Mouse (Mus musculus): ENCODE measurements around the gene Hc. TPM values are rescaled to one million over a fixed set of nuclear protein-coding genes. Genes with fewer than 3 reads are reported as not detected.

Gene Hc
- total RNA-seq, 2 experiments from 2014 or later, result 0.37 to 0.45 TPM

DNA sequence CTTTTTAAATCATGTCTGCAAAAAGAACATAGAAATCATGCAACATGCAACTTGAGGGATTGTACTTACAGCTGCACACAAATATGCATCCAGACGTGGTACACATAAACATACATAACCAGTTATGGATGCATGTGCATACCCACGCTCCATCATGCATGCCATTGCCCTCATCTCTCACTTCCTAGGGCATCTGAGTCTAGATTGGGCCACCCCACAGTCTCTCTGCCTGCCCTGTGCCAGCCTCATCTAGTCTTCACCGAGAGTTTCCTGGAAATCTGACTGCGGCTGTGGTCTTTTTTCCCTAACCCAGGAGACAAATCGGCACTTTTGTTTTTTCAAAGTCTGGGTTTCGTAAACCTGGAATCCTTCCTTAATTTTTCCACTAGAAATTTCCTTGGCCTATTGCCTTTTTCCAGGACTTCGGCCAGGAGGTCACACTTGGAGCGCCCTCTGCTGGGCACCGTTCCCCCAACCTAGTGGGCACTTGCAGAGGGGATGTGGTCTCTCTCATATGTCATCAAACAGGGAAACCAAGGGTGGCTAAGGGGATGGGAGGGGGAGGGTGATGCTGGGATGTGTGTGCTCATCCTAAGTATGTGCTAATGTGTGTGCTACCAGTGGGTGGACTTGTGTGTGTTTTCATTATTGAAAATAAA is 91.0 kb downstream of the Hc start:
- peak; percentile 67 for TF ChIP-seq CTCF (IDR thresholded peaks at IDR 0.05)
- Histone ChIP-seq H3K27ac (no peak overlapping the region), H3K4me3 (no peak overlapping the region)
- intact Hi-C loops (cut with DNase I), result no loop called here
- DNase-seq (ENCODE audit: extremely low spot score in 1 of 2, low spot score in 2 of 2), result peak; percentile 23 to 47

GRCm38 (mm10) chr2:34969166-34969565 is 92.1 kb downstream of the Hc start:
- TF ChIP-seq CTCF (IDR thresholded peaks at IDR 0.05), result no peak
- no peak overlapping the region for H3K4me3 ChIP-seq
- no peak for DNase-seq (ENCODE audit: extremely low spot score in 1 of 2, low spot score in 2 of 2)
- H3K27ac ChIP-seq, result no peak overlapping the region
- intact Hi-C loops (cut with DNase I), result no loop called here

GRCm38 (mm10) chr2:34966243-34966934 is 94.8 kb downstream of the Hc start:
- DNase-seq (ENCODE audit: extremely low spot score in 1 of 2, low spot score in 2 of 2), result no peak
- intact Hi-C loops (cut with DNase I), result no loop called here
- Histone ChIP-seq H3K4me3 (no peak overlapping the region), H3K27ac (no peak overlapping the region)
- no peak for TF ChIP-seq CTCF (IDR thresholded peaks at IDR 0.05)

DNA sequence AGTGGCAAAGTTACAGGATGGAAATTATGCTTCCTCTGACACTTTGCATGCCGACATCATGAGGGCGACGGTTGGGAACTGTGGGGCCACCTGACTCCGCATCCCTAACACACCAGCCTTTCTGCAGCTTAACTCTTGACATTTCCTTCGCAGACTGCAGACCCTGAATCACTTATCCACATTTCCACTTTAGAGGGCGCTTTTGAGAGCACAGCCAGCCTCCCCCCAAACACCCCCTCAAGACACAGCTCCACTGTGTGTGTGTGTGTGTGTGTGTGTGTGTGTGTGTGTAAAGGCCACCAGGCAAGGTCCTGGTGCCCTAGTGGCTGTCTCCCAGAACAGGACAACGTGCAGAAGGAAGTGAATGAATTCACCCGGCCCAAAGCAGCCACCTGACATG is 95.4 kb downstream of the Hc start:
- no peak for TF ChIP-seq CTCF (IDR thresholded peaks at IDR 0.05)
- intact Hi-C loops (cut with DNase I), result no loop called here
- no peak overlapping the region for H3K4me3 ChIP-seq

DNA sequence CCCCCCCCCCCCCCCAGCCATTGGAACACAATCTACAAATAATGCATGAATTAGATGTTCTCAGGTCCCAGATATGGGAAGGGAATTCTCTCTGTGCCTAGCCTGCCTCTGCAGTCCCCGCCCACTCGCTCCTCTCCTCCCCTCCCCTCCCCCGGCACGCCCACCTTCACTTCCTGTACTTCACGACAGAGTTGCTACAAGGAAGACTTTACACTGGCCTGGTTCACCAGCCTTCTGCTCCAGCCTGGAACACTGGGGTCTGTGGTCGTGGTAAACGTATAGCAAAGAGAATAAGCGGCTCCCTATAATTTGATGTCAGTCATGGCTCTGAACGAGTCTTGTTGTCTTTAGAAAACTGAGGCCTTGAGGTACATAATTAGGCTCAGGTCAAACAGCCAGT is 95.9 kb downstream of the Hc start:
- no peak for TF ChIP-seq CTCF (IDR thresholded peaks at IDR 0.05)
- intact Hi-C loops (cut with DNase I), result no loop called here
- DNase-seq (ENCODE audit: extremely low spot score in 1 of 2, low spot score in 2 of 2), result no peak
- H3K27ac ChIP-seq, result no peak overlapping the region
- no peak overlapping the region for H3K4me3 ChIP-seq

More for the DNA sequence above, 95.4 kb downstream of the Hc start:
- DNase-seq (ENCODE audit: extremely low spot score in 1 of 2, low spot score in 2 of 2), result no peak
- no peak overlapping the region for H3K27ac ChIP-seq

GRCm38 (mm10) chr2:34964651-34965050 is 96.6 kb downstream of the Hc start:
- no peak for DNase-seq (ENCODE audit: extremely low spot score in 1 of 2, low spot score in 2 of 2)
- intact Hi-C loops (cut with DNase I), result no loop called here
- Histone ChIP-seq H3K27ac (no peak overlapping the region), H3K4me3 (no peak overlapping the region)
- TF ChIP-seq CTCF (IDR thresholded peaks at IDR 0.05), result no peak

DNA sequence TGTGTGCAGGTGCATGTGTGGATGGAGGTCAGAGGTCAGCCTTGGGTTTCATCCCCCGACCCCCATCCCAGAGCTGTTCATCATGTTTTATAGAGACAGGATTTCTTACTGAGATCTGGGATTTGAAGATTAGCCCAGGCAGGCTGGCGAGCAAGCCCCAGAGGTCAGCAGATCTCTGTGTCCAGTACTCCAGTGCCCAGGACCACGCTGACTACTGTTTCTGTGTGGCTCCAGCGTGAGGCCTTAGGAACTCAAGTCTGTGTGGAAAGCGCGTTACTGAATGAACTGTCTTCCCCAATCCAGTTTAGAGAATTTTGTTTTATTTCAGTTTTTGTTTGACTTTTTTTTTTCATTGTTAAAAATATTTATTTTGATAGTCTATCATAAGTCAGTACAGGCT is 97.0 kb downstream of the Hc start:
- no peak for TF ChIP-seq CTCF (IDR thresholded peaks at IDR 0.05)
- intact Hi-C loops (cut with DNase I), result no loop called here

DNA sequence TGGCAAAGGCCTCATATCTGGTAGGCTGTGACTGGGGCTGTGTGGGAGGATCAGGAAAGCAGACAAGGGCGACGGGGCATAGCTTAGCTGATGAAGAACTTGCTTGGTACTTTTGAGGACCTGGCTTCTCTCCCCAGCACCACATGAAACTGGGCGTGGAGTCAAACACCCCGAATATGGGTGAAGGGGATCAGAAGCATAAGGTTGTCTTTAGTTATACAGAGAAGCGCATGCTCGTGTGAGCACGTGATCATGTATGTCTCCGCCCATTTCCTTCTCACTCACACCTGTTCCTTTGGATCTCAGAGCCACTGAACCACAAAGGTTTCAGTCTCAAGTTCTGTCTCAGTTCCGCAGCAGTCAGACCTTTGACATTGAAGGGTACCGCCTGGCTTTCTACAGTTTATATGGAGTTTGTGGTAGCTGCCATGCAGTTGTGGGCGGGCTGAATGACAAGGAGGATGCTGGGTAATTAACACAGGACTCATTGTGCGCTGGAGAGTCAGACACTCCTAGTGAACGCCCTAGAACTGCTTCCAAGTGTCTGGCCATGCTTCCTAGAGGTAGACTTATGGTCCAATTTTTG is 97.8 kb downstream of the Hc start:
- Histone ChIP-seq H3K27ac (no peak overlapping the region), H3K4me3 (no peak overlapping the region)
- TF ChIP-seq CTCF (IDR thresholded peaks at IDR 0.05), result no peak
- intact Hi-C loops (cut with DNase I), result no loop called here
- DNase-seq (ENCODE audit: extremely low spot score in 1 of 2, low spot score in 2 of 2), result no peak

More for the DNA sequence above, 97.0 kb downstream of the Hc start:
- Histone ChIP-seq H3K4me3 (no peak overlapping the region), H3K27ac (no peak overlapping the region)
- DNase-seq (ENCODE audit: extremely low spot score in 1 of 2, low spot score in 2 of 2), result no peak

DNA sequence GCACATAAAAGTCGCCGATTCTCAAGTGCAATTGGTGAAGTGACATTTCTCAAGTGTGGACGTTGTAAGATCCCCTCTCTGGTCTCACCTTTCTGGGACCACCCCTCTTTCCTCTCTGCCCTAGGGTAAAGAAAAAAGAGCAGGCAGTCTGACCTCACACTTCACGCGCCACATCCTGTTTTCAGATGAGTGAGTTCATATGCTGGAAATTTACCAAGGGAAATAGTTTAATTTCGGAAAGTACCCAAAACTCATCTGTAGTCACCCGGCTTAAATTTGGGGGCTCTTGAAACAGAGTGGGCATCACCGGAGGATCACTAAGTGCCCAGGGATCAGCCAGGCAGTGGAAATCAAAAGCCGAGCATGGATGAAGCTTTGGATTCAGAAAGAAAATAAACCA is 98.3 kb downstream of the Hc start:
- no peak for TF ChIP-seq CTCF (IDR thresholded peaks at IDR 0.05)
- intact Hi-C loops (cut with DNase I), result no loop called here
- H3K4me3 ChIP-seq, result no peak overlapping the region
- H3K27ac ChIP-seq, result no peak overlapping the region
- no peak for DNase-seq (ENCODE audit: extremely low spot score in 1 of 2, low spot score in 2 of 2)

DNA sequence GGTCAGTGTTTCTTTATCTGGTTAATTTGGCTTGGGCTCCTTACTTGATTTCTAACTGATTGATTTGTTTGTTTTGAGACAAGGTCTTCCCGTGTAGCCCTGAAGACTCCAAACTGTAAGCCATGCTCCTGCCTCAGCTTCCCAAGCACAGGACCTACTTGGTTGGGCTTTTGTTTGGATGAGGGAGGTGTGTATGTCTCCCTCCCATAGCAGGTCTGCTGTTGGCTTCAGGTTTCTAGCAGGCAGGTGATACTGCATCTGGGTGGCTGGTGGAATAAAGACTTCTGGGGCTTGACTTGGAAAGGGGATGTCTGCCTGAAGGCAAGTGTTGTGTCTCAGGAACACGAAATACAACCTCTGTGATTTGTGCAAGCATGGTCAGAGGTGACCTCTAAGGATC is 99.0 kb downstream of the Hc start:
- no peak for TF ChIP-seq CTCF (IDR thresholded peaks at IDR 0.05)
- no peak for DNase-seq (ENCODE audit: extremely low spot score in 1 of 2, low spot score in 2 of 2)
- intact Hi-C loops (cut with DNase I), result no loop called here
- no peak overlapping the region for H3K27ac ChIP-seq
- H3K4me3 ChIP-seq, result no peak overlapping the region

- intact Hi-C loops (cut with DNase I), result no loop called here
- Histone ChIP-seq H3K4me3 (peak within 1 kb of the TSS; percentile 24; the same call in 1 of the 2 replicates), H3K27ac (no peak within 1 kb of the TSS)
- DNase-seq (ENCODE audit: extremely low spot score in 1 of 2, low spot score in 2 of 2), result peak in 1 of 2 experiments; percentile 28
- no peak for TF ChIP-seq CTCF (IDR thresholded peaks at IDR 0.05)
Measured at GRCm38 (mm10) chr2:34961481-34962036, 99.7 kb downstream of the Hc start, which contains the start of gene Traf1. Gene Traf1 (minus strand): TSS chr2:34961772.

GRCm38 (mm10) chr2:34960966-34961365 is 100.3 kb downstream of the Hc start:
- no peak for TF ChIP-seq CTCF (IDR thresholded peaks at IDR 0.05)
- no peak overlapping the region for H3K27ac ChIP-seq
- intact Hi-C loops (cut with DNase I), result no loop called here

More at GRCm38 (mm10) chr2:34960966-34961365, 100.3 kb downstream of the Hc start:
- H3K4me3 ChIP-seq, result 0 out of 2 replicates have a peak overlapping the region, but pooled peaks have one; percentile 24
- DNase-seq (ENCODE audit: extremely low spot score in 1 of 2, low spot score in 2 of 2), result no peak
